Mouse (Mus musculus) heart, postnatal 0 days (tissue): ENCODE data around the gene Prrc2c. TPM values are rescaled to one million over a fixed set of nuclear protein-coding genes. Genes with fewer than 3 reads are reported as not detected.

Source experiments
- ATAC-seq: fragments of 200-750 bp; cut with Nextera tagmentation; 2 replicates; pipeline ENCODE4 v1.8.0; 2017; ENCODE audit warnings: low read depth, moderate number of reproducible peaks, moderate library complexity; ENCODE audit not compliant: insufficient read depth
- DNase-seq: peaks from one replicate; pipeline ENCODE4 v3.0.0-alpha.2; 2016; ENCODE audit warnings: low spot score
- H3K27ac ChIP-seq: fragments of 300-500 bp; sonication (generic); 2 replicates; pipeline ENCODE4 v1.5.1; 2014; ENCODE audit warnings: low read depth, mild to moderate bottlenecking
- H3K27me3 ChIP-seq: fragments of 300-500 bp; sonication (generic); 2 replicates; pipeline ENCODE4 v1.6.1; 2014; ENCODE audit warnings: low read length, mixed read lengths; ENCODE audit not compliant: control insufficient read depth, insufficient read depth
- H3K36me3 ChIP-seq: fragments of 300-500 bp; sonication (generic); replicated peaks from 2 replicates; pipeline ENCODE4 v1.6.1; 2014; ENCODE audit warnings: low read length, mixed read lengths; ENCODE audit not compliant: control insufficient read depth, insufficient read depth
- H3K4me1 ChIP-seq: fragments of 300-500 bp; sonication (generic); 2 replicates; pipeline ENCODE4 v1.6.1; 2014; ENCODE audit warnings: antibody characterized with exemption; ENCODE audit not compliant: control insufficient read depth, insufficient read depth
- H3K4me2 ChIP-seq: fragments of 300-500 bp; sonication (generic); 2 replicates; pipeline ENCODE4 v1.6.1; 2014; ENCODE audit warnings: low read depth, mild to moderate bottlenecking, low read length, moderate library complexity
- H3K4me3 ChIP-seq: fragments of 300-500 bp; sonication (generic); 2 replicates; pipeline ENCODE4 v1.5.1; 2014; ENCODE audit warnings: low read depth, low read length
- H3K9ac ChIP-seq: fragments of 300-500 bp; sonication (generic); replicated peaks from 2 replicates; pipeline ENCODE4 v1.6.1; 2014; ENCODE audit warnings: low read depth, low read length, mixed read lengths
- H3K9me3 ChIP-seq: fragments of 300-500 bp; sonication (generic); replicated peaks from 2 replicates; pipeline ENCODE4 v1.6.1; 2016; ENCODE audit warnings: low read length; ENCODE audit not compliant: control insufficient read depth
- CTCF ChIP-seq: IDR thresholded peaks from 2 replicates; pipeline ENCODE4 v1.5.1; 2016; ENCODE audit warnings: antibody characterized with exemption, control low read depth, low read depth
- EP300 ChIP-seq: IDR thresholded peaks from 2 replicates; pipeline ENCODE4 v1.6.1; 2016; ENCODE audit warnings: antibody characterized with exemption, low read depth
- WGBS: fragments of 180-500 bp; shearing (Covaris S2); extraction: QIAGEN DNeasy Blood & Tissue Kit; methylation state at CpG from one replicate; pipeline ENCODE4 v1.1.7; 2014; 5-methylcytosine and 5-hydroxymethylcytosine counted together
- polyA plus RNA-seq: library from polyadenylated mRNA; unstranded; fragments of >200 nt; fragmentation: Nextera tagmentation; extraction: Ambion mirVana; gene quantifications from 2 replicates; pipeline ENCODE4 v1.2.1, GENCODE M21; 2015
- total RNA-seq: library from RNA; depleted of rRNA; stranded (reverse); fragments of >200 nt; gene quantifications from 2 replicates; pipeline ENCODE4 v1.2.3, GENCODE M21; 2014; ENCODE audit warnings: low replicate concordance

The Prrc2c gene
- total and polyA plus RNA-seq, 2 experiments from 2014 or later = 54.6 to 55.9 TPM

- no peak for TF ChIP-seq EP300
- TF ChIP-seq CTCF = no peak
- H3K4me2 ChIP-seq = peak overlapping the region; percentile 84
- WGBS = 4% methylated on average over 2 of the region's 2 CpGs
- DNase-seq (no peak), ATAC-seq (no peak)
- H3K9me3 ChIP-seq = no peaks in the 10 kb centered on the region
- no peaks in the 10 kb centered on the region for H3K36me3 ChIP-seq
- H3K27ac ChIP-seq = peak overlapping the region; percentile 96; the same call in 1 of the 2 replicates
- H3K27me3 ChIP-seq = no peaks in the 10 kb centered on the region
- peaks cover 22% of the 10 kb centered on the region for H3K4me1 ChIP-seq
- H3K4me3 ChIP-seq = peak overlapping the region; percentile 93
- peak overlapping the region; percentile 95; the same call in 1 of the 2 replicates for H3K9ac ChIP-seq
Measured at GRCm38 (mm10) chr1:162738472-162738871, 1.9 kb downstream of the Prrc2c start.

- no peak for ATAC-seq
- Histone ChIP-seq H3K36me3 (no peaks in the 10 kb centered on the region), H3K9ac (no peak overlapping the region), H3K27ac (no peak overlapping the region), H3K27me3 (no peaks in the 10 kb centered on the region), H3K9me3 (no peaks in the 10 kb centered on the region), H3K4me3 (no peak overlapping the region), H3K4me1 (peaks cover 29% of the 10 kb centered on the region), H3K4me2 (no peak overlapping the region)
- TF ChIP-seq EP300 = no peak
- TF ChIP-seq CTCF = no peak
- no peak for DNase-seq
- WGBS = 64% methylated on average over 4 of the region's 4 CpGs
Measured at GRCm38 (mm10) chr1:162735084-162735483, 5.3 kb downstream of the Prrc2c start.

- Histone ChIP-seq H3K4me1 (peaks cover 32% of the 10 kb centered on the region), H3K9ac (no peak overlapping the region), H3K9me3 (no peaks in the 10 kb centered on the region), H3K4me2 (no peak overlapping the region), H3K27ac (no peak overlapping the region), H3K4me3 (no peak overlapping the region), H3K36me3 (no peaks in the 10 kb centered on the region), H3K27me3 (no peaks in the 10 kb centered on the region)
- TF ChIP-seq EP300 (no peak), CTCF (no peak)
- ATAC-seq (no peak), DNase-seq (no peak)
- WGBS = 44% methylated on average over 1 of the region's 1 CpGs
Measured at GRCm38 (mm10) chr1:162734283-162734682, 6.1 kb downstream of the Prrc2c start.

GRCm38 (mm10) chr1:162732041-162732440 is 8.3 kb downstream of the Prrc2c start:
- Histone ChIP-seq H3K4me2 (no peak overlapping the region), H3K4me1 (peaks cover 19% of the 10 kb centered on the region; the same call in 1 of the 2 replicates), H3K9me3 (no peaks in the 10 kb centered on the region), H3K4me3 (no peak overlapping the region), H3K9ac (no peak overlapping the region), H3K36me3 (no peaks in the 10 kb centered on the region), H3K27ac (no peak overlapping the region), H3K27me3 (no peaks in the 10 kb centered on the region)
- no peak for DNase-seq
- WGBS = 50% methylated on average over 4 of the region's 4 CpGs
- no peak; the same call in 1 of the 2 replicates for ATAC-seq
- TF ChIP-seq CTCF (no peak), EP300 (no peak)

GRCm38 (mm10) chr1:162729436-162729835 is 10.9 kb downstream of the Prrc2c start:
- Histone ChIP-seq H3K4me2 (no peak overlapping the region), H3K4me3 (no peak overlapping the region), H3K27me3 (no peaks in the 10 kb centered on the region), H3K27ac (no peak overlapping the region), H3K36me3 (peaks cover 3% of the 10 kb centered on the region; the same call in 1 of the 2 replicates), H3K9ac (no peak overlapping the region), H3K4me1 (peaks cover 15% of the 10 kb centered on the region; the same call in 1 of the 2 replicates), H3K9me3 (no peaks in the 10 kb centered on the region)
- ATAC-seq (no peak), DNase-seq (no peak)
- 72% methylated on average over 2 of the region's 2 CpGs for whole genome bisulfite sequencing
- TF ChIP-seq CTCF (no peak), EP300 (no peak)

- no peak overlapping the region for H3K4me3 ChIP-seq
- no peak overlapping the region for H3K4me2 ChIP-seq
- H3K9me3 ChIP-seq = no peaks in the 10 kb centered on the region
- ATAC-seq = no peak
- H3K9ac ChIP-seq = no peak overlapping the region
- H3K27me3 ChIP-seq = no peaks in the 10 kb centered on the region
- H3K4me1 ChIP-seq = peaks cover 15% of the 10 kb centered on the region; the same call in 1 of the 2 replicates
- 78% methylated on average over 6 of the region's 6 CpGs for WGBS
- H3K27ac ChIP-seq = no peak overlapping the region
- H3K36me3 ChIP-seq = peaks cover 16% of the 10 kb centered on the region
- TF ChIP-seq EP300 = no peak
- no peak for TF ChIP-seq CTCF
- DNase-seq = no peak
Measured at GRCm38 (mm10) chr1:162727981-162728380, 12.4 kb downstream of the Prrc2c start.
